Mouse (Mus musculus) cerebellum, postnatal 4 days (tissue): ENCODE results near the gene Hivep1.
A peak's percentile ranks its signal among the peaks of the same experiment; 100 is the strongest.

Experiments used
- DNase-seq, 2 experiments: peaks; one replicate each; pipeline ENCODE4 v3.0.0; 2022; ENCODE audit warnings: low spot score in 2 of 2, mixed read lengths in 1 of 2

The Hivep1 gene

GRCm38 (mm10) chr13:42051961-42052695 is at the start of gene Hivep1:
Gene Hivep1, plus strand, starts transcription at chr13:42052021.
- DNase-seq: peak; percentile 37 to 63

DNA sequence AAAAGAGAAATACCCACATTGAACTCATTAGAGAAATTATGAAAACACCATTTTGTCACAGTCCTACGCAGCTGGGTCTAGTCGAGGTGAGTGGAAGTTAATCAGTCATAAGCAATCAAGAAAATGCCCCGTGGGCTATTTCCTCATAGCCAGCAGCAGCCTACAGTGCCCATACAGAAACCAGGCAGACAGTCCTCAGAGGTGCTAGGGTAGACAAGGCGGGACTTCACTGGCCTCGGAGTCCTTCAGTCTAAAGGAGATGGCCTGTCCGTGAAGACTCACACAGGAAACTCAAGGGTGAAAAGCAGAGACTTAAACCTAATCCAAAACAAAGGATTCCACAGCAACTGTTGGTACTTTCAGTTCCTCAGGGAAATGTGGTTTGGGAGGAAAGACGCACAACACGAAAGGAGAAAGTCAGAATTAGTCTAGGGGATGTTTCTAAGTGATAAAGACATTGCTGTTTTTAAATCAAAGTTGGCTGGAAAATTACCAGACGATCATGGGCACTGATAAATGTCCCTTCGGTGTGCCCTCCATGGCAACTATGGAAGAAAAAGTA is 36.3 kb upstream of the Hivep1 start:
- no peak for DNase-seq

GRCm38 (mm10) chr13:42016218-42016617 is 35.6 kb upstream of the Hivep1 start:
- no peak for DNase-seq

GRCm38 (mm10) chr13:42018356-42018755 is 33.5 kb upstream of the Hivep1 start:
- no peak for DNase-seq

GRCm38 (mm10) chr13:42041203-42041602 is 10.6 kb upstream of the Hivep1 start:
- DNase-seq: no peak

DNA sequence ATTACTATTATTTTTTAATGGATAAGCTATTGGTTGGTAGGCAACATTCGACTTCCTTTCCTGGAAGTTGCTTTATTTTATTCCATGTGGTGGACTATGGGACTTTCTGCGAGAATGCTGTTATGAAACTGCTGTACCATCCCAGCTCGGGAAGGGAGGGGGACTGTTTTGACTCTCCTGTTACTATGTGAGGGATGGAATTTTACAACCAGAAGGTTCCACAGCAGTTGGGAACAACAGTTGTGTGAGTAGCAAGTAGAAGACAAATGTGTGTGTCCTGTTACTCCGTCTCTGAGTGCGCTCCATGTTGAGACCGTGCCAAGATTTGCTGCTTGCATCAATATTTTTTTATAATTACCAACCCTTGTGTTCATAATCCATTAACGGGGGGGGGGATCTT is 8.4 kb upstream of the Hivep1 start:
- no peak for DNase-seq

GRCm38 (mm10) chr13:42048991-42049773 is 2.6 kb upstream of the Hivep1 start:
- DNase-seq: peak; percentile 38 to 59

GRCm38 (mm10) chr13:42049774-42050125 is 2.1 kb upstream of the Hivep1 start:
- no peak for DNase-seq

DNA sequence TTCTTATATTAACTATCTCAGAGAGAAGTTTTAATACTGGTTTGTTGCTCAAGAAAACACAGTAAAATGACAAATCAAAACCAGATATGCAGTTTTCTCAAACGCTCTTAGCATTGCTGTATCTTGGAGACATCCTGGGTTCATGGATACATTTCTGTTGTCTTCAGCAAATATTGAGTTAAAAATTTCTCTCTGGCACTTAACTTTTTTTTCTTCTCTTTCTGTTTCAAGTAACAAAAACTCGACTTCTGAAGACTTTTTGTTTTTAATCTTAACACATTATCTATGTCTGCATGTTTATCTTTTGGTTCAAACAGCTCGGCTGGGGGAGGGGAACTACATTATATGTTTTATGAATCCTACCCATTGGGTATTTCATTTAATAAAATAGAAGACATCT is 1.7 kb upstream of the Hivep1 start:
- DNase-seq: no peak

DNA sequence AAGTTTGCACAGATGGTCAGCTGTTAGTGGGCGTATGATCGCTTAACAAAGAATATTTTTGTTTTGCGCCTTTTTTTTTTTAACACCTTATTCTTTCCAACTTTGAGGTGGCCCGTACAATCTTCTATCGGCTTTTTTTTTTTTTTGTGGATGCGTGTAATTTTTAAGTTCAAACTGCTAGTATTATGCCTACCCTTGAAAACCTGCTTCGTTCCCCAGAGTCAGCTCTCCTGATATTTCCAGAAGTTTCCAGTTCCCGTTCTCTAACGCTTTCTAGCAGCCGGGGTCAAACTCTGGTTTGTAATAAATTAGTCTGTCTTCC is 980 bp upstream of the Hivep1 start:
- DNase-seq: no peak

GRCm38 (mm10) chr13:42051202-42051906 is 467 bp upstream of the Hivep1 start:
- peak; percentile 90 to 97 for DNase-seq

DNA sequence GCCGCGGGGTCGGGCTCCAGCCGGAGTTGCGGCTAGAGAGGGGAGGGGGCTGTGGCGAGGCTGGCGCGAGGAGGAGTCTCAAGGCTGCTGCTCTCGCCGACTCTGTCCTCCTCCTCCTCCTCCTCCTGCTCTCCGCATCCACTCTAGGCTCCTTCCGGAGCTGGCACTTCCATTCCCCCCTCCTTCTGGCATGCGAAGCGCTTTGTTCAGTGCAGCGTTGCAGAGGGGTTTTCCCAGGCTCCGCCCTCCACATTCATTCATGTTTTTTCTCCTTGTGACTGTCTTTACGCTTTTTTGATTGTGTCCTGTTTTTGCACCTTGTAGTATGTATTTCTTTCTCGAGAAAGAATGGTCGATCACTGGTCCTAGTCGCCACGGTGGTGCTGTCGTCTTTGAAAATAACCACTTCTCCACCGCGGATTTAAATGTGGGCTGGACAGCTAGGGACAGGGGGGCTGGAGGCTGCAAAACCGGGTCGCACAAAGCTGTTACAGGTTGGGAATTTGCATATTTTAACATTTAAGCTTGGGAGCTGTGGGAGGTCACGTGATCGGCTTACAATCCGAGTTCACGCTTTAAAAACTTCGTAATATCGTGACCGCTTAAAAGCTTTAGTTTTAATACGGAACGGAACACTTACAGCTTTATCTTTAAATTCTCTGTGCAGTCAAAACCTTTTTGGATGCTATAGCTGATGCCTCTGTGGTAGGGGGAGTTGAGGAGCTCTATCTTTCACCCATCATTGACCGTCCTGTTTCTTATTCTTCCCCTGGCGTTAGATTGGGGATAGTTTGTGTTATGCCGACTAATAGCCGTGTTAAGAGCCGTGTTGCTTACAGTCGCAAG is 1.1 kb downstream of the Hivep1 start:
- DNase-seq: peak in 1 of 2 experiments; percentile 64

- no peak for DNase-seq
Observed at GRCm38 (mm10) chr13:42053656-42054055, 1.8 kb downstream of the Hivep1 start.

DNA sequence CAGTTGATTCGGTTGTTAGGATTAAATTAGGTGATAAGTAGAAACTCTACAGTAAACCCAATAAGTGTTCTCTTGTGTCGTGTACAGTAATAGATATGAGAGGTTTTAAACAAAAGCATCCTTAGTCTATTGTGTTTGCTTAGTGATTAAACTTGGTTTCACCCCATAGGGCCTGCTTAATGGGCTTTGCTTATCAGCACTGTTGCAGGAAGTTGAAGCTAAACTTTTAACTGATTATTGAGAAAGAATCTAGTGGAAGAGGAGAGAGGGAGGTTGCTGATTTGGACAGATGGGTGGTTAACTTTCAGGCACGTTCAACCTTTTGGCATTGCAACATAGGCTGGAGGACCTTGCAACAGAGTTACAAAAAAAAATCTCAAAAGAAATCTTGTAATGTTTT is 2.3 kb downstream of the Hivep1 start:
- no peak for DNase-seq

GRCm38 (mm10) chr13:42056712-42057332 is 5.0 kb downstream of the Hivep1 start:
- DNase-seq: no peak

DNA sequence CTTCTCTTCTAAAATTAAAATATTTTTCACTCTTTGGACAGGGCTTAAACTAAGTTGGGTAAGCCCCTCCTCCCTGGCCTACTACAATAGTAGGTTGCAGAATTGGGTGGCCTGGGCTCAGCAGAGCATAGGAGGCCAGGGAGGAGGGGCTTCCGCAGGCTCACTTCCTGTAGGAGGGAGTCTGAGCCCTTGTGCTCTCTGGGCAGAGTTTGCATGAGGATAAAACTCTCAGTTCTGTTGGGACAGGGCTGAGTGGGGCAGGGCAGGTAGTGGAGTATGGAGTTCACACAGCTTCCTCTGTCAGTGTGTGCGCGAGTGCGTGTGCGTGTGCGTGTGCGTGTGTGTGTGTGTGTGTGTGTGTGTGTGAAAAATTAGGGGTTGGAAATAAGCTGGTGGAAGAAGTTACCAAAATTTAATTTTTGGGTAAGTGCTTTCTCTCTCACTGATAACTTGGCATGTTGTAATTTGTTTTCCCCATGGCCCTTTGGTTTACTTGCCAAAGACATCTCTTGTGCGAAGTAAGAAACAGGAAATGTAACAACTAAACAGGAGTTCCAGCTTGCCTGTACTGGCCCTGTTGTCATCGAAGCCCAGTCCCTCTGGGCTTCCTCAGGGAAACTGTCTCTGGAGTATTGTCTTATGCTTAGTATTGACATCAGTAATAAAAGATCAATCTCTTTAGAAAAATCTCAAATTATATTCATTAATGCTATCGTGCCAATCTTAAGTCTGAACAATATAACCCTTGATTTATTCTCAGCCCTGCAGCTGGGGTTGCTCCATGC is 9.2 kb downstream of the Hivep1 start:
- no peak for DNase-seq

GRCm38 (mm10) chr13:42064257-42064656 is 12.4 kb downstream of the Hivep1 start:
- no peak for DNase-seq

DNA sequence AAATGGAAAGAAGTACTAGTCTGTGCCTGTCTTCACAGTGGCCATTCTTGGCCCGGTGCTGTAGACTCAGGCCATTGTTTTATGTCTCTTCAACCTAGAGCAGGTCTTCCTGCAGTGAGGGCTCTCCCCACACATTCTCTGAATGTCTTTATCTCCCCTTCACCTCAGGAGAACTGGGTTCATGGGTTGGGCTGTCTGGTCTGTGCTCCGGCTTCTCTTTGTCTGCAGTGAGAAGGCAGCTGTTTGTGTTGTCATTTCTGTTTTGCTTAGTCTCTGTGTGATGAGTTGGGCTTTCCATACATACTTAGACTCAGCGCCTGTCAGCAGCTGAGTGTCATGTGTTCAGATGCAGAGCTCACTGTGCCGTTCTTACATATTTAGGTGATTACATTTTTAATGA is 18.4 kb downstream of the Hivep1 start:
- no peak for DNase-seq

- DNase-seq: no peak
Observed at GRCm38 (mm10) chr13:42071011-42071410, 19.2 kb downstream of the Hivep1 start.

GRCm38 (mm10) chr13:42073285-42073684 is 21.5 kb downstream of the Hivep1 start:
- no peak for DNase-seq
